Mouse (Mus musculus) thymus, adult 2 months (tissue): ENCODE data around the gene 1700129C05Rik.

Source experiments
- CTCF ChIP-seq: fragments of 200-500 bp; IDR thresholded peaks from 2 replicates; pipeline ENCODE4 v1.5.1; 2012; ENCODE audit warnings: mild to moderate bottlenecking, control low read depth, low read length, moderate library complexity, borderline replicate concordance; ENCODE audit not compliant: control insufficient read depth, poor library complexity, insufficient read depth; ENCODE audit errors: extremely low read depth
- POLR2A ChIP-seq: fragments of 200-500 bp; IDR thresholded peaks from 2 replicates; pipeline ENCODE4 v1.6.1; 2012; ENCODE audit warnings: mild to moderate bottlenecking, low read length, control low read depth, moderate library complexity; ENCODE audit not compliant: control insufficient read depth, poor library complexity, insufficient read depth; ENCODE audit errors: extremely low read depth

GRCm38 (mm10) chr14:59114281-59114680 lies 28.4 kb downstream of the 1700129C05Rik start:
- TF ChIP-seq CTCF (no peak), POLR2A (no peak)
